Mouse (Mus musculus): Measurements from ENCODE around the gene F8a. TPM values are rescaled to one million over a fixed set of nuclear protein-coding genes. Genes with fewer than 3 reads are reported as not detected.
A peak's percentile ranks its signal among the peaks of the same experiment; 100 is the strongest.
"Not testable (repeated sequence)": the region's sequence is repeated elsewhere in the genome, so short reads cannot be mapped to it uniquely, and the experiment has no call there.

The F8a gene
- total RNA-seq (2021), result 10 to 100 TPM; 14.9 to 17.3 TPM

GRCm38 (mm10) chrX:73227914-73228605 is at the start of gene F8a:
F8a (plus strand) TSS chrX:73228291.
- peak; percentile 76 to 80 for DNase-seq (ENCODE audit: low spot score in 2 of 2)
- intact Hi-C loops (cut with DNase I), result no loop called here

GRCm38 (mm10) chrX:73191934-73192333 is 36.2 kb upstream of the F8a start, which contains the start of gene Xlr3b:
Xlr3b (plus strand) TSS chrX:73192207.
- intact Hi-C loops (cut with DNase I), result not testable (repeated sequence)
- DNase-seq (ENCODE audit: low spot score in 2 of 2), result peak in 1 of 2 experiments; percentile 13

- DNase-seq (ENCODE audit: low spot score in 2 of 2); intact Hi-C loops (cut with DNase I): not testable (repeated sequence)
Measured at GRCm38 (mm10) chrX:73213819-73214564, 14.1 kb upstream of the F8a start, which contains the start of gene Xlr4b. Xlr4b (plus strand) TSS chrX:73214333.

GRCm38 (mm10) chrX:73225365-73225764 is 2.7 kb upstream of the F8a start:
- intact Hi-C loops (cut with DNase I), result no loop called here
- DNase-seq (ENCODE audit: low spot score in 2 of 2), result no peak

GRCm38 (mm10) chrX:73228606-73229214 is 619 bp downstream of the F8a start:
- DNase-seq (ENCODE audit: low spot score in 2 of 2), result peak; percentile 64 to 76
- intact Hi-C loops (cut with DNase I), result no loop called here

- no peak for DNase-seq (ENCODE audit: low spot score in 2 of 2)
- intact Hi-C loops (cut with DNase I), result no loop called here
Measured at GRCm38 (mm10) chrX:73229288-73229687, 1.2 kb downstream of the F8a start.

GRCm38 (mm10) chrX:73242821-73243325 is 14.8 kb downstream of the F8a start, which contains the start of gene Xlr4c:
Xlr4c (minus strand) TSS chrX:73243130.
- DNase-seq (ENCODE audit: low spot score in 2 of 2); intact Hi-C loops (cut with DNase I): not testable (repeated sequence)

GRCm38 (mm10) chrX:73262428-73262827 is 34.3 kb downstream of the F8a start:
- DNase-seq (ENCODE audit: low spot score in 2 of 2), result peak in 1 of 2 experiments; percentile 3

GRCm38 (mm10) chrX:73265270-73265669 is 37.2 kb downstream of the F8a start, which contains the start of gene Xlr3c:
Xlr3c (minus strand) TSS chrX:73265390.
- DNase-seq (ENCODE audit: low spot score in 2 of 2); intact Hi-C loops (cut with DNase I): not testable (repeated sequence)

More at GRCm38 (mm10) chrX:73262428-73262827, 34.3 kb downstream of the F8a start:
- intact Hi-C loops (cut with DNase I), result not testable (repeated sequence)

Other genes starting within 250 kb of the F8a start
- gene Zfp185, start 241.0 kb upstream of the F8a start, total RNA-seq (2021), result under 1 TPM; 0.54 to 0.63 TPM
- under 1 TPM; 0.30 to 0.48 TPM for gene Pnma5, start 191.2 kb upstream of the F8a start, total RNA-seq (2021)
- 10 to 100 TPM; 13.7 to 16.0 TPM for gene Pnma3, start 163.5 kb upstream of the F8a start, total RNA-seq (2021)
- gene Xlr4a, start 145.8 kb upstream of the F8a start, total RNA-seq (2021), result 1 to 10 TPM in 1 of 2 experiments, under 1 TPM in 1; 0.59 to 1.7 TPM
- 1 to 10 TPM; 2.9 to 4.2 TPM for gene Xlr3a, start 131.2 kb upstream of the F8a start, total RNA-seq (2021)
- gene Gm14685, start 111.2 kb upstream of the F8a start, total RNA-seq (2021), result under 1 TPM in 1 of 2 experiments, not detected in 1; 0.70 TPM
- not detected for gene Xlr5b, start 79.5 kb upstream of the F8a start, total RNA-seq (2021)
- 1 to 10 TPM; 1.2 TPM for gene DXBay18, start 78.8 kb upstream of the F8a start, total RNA-seq (2021)
- not detected for gene Spin2d, start 51.3 kb upstream of the F8a start, total RNA-seq (2021)
- gene Xlr3b, start 36.1 kb upstream of the F8a start, total RNA-seq (2021), result 10 to 100 TPM in 1 of 2 experiments, 1 to 10 TPM in 1; 2.3 to 10.1 TPM
- 1 to 10 TPM in 1 of 2 experiments, under 1 TPM in 1; 0.27 to 1.3 TPM for gene Xlr4b, start 14.0 kb upstream of the F8a start, total RNA-seq (2021)
- gene Xlr4c, start 14.8 kb downstream of the F8a start, total RNA-seq (2021), result not detected
- not detected for gene Xlr3c, start 37.1 kb downstream of the F8a start, total RNA-seq (2021)
- not detected for gene Xlr5a, start 64.7 kb downstream of the F8a start, total RNA-seq (2021)
- not detected for gene Xlr5c, start 64.7 kb downstream of the F8a start, total RNA-seq (2021)
- not detected for gene Gm45015, start 108.5 kb downstream of the F8a start, total RNA-seq (2021)
- gene Zfp275, start 114.3 kb downstream of the F8a start, total RNA-seq (2021), result 10 to 100 TPM; 17.7 to 20.3 TPM
- not detected for gene Gm18336, start 170.4 kb downstream of the F8a start, total RNA-seq (2021)
- gene Zfp92, start 182.8 kb downstream of the F8a start, total RNA-seq (2021), result 1 to 10 TPM; 1.2 to 2.8 TPM
- gene Trex2, start 207.1 kb downstream of the F8a start, total RNA-seq (2021), result not detected
- gene Haus7, start 230.8 kb downstream of the F8a start, total RNA-seq (2021), result 1 to 10 TPM; 6.7 to 8.9 TPM